In the genomic region with DNA sequence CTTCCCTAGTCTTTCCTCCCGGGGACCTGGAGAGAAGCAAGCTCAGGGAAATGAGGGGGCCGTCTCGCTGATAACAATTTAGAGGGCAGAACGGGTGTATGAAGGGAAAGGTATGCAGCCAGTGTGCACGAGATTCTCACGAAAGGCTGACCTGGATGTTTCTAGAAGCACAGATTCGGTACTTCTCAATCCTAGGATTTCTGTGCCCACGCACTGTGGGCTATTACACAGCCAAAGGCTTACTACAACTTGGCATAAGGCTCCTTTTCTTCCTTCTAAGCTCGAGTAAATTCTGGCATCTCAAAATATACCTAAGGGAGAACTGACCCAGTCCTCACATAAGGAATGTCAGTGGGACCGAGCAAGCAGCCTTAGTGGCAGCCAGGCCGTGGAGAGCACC, we compare ENCODE assay signal across 17 mouse cellular contexts. TPM values are rescaled to one million over a fixed set of nuclear protein-coding genes. Genes with fewer than 3 reads are reported as not detected.
"Had no signal": no experiment of that assay in that cellular context is flagged by ENCODE, and none has a peak within 500 bp of the region (broad histone marks: within the 10 kb centered on the region; RNA-seq: fewer than 3 reads in every experiment).

No protein-coding gene starts in this region.

- H3K27me3 ChIP-seq: kidney, embryonic 15.5 days; limb, embryonic 13.5 days; midbrain, embryonic 13.5 days; stomach, embryonic 15.5 days had no signal

- H3K9me3 ChIP-seq: kidney, embryonic 15.5 days; limb, embryonic 13.5 days; midbrain, embryonic 13.5 days; stomach, embryonic 15.5 days had no signal

- DNase-seq: kidney, postnatal 14 days; lung, adult 18-20 months; thymus, adult 2 months; thymus, postnatal 25 days had no signal

- H3K36me3 ChIP-seq: kidney, embryonic 15.5 days; limb, embryonic 13.5 days; midbrain, embryonic 13.5 days; stomach, embryonic 15.5 days had no signal

- H3K9ac ChIP-seq: kidney, embryonic 15.5 days; limb, embryonic 13.5 days; liver, embryonic 14.5 days; midbrain, embryonic 13.5 days; stomach, embryonic 15.5 days had no signal

- H3K4me1 ChIP-seq: limb, embryonic 13.5 days; midbrain, embryonic 13.5 days had no signal

- H3K27ac ChIP-seq: kidney, embryonic 15.5 days; limb, embryonic 13.5 days; liver, embryonic 14.5 days; midbrain, embryonic 13.5 days; stomach, embryonic 15.5 days had no signal

- ATAC-seq: midbrain, embryonic 13.5 days had no signal

- H3K4me2 ChIP-seq: kidney, embryonic 15.5 days; limb, embryonic 13.5 days; midbrain, embryonic 13.5 days; stomach, embryonic 15.5 days had no signal

- H3K4me3 ChIP-seq: kidney, embryonic 15.5 days; limb, embryonic 13.5 days; midbrain, embryonic 13.5 days; stomach, embryonic 15.5 days had no signal

RNA-seq across cellular contexts. Expression of a gene that starts 58.5 kb away (rescaled TPM):
- total RNA-seq: megakaryocyte-erythroid progenitor cell, adult 5-6 weeks; midbrain, postnatal 0 days; neutrophil, adult 5-6 weeks had no signal
- polyA plus RNA-seq: kidney, embryonic 15.5 days; large intestine, adult 2 months; liver, adult 2 months; liver, embryonic 14.5 days; midbrain, embryonic 13.5 days; neural tube, embryonic 11.5 days; spleen, adult 2 months; stomach, embryonic 15.5 days; thymus, adult 2 months; urinary bladder, adult 2 months had no signal
